Mouse (Mus musculus) large intestine, adult 2 months (tissue): ENCODE measurements around the gene Armc2. TPM values are rescaled to one million over a fixed set of nuclear protein-coding genes. Genes with fewer than 3 reads are reported as not detected.

Experiments
- DNase-seq: peaks from one replicate; pipeline ENCODE4 v3.0.0-alpha.2; 2012; ENCODE audit warnings: low read depth, low spot score
- WGBS: fragments of 180-500 bp; shearing (Covaris S2); methylation state at CpG from one replicate; pipeline ENCODE4 v1.1.7; 2018; 5-methylcytosine and 5-hydroxymethylcytosine counted together
- polyA plus RNA-seq: library from polyadenylated mRNA; depleted of rRNA; stranded (reverse); fragments of >200 nt; gene quantifications from 2 replicates; pipeline ENCODE4 v1.2.3, GENCODE M21; 2012

The Armc2 gene
- polyA plus RNA-seq, 1 experiment, result 0.31 TPM

GRCm38 (mm10) chr10:41932943-41933342, 85.3 kb downstream of the Armc2 start:
- no peak for DNase-seq
- 74% methylated on average over 5 of the region's 5 CpGs for WGBS

GRCm38 (mm10) chr10:41931962-41932361, 86.3 kb downstream of the Armc2 start:
- 88% methylated on average over 12 of the region's 12 CpGs for WGBS
- DNase-seq, result no peak

GRCm38 (mm10) chr10:41930966-41931365, 87.3 kb downstream of the Armc2 start:
- no peak for DNase-seq
- WGBS, result 85% methylated on average over 4 of the region's 4 CpGs

GRCm38 (mm10) chr10:41926726-41927125, 91.5 kb downstream of the Armc2 start:
- 91% methylated on average over 14 of the region's 14 CpGs for WGBS
- DNase-seq, result no peak

- WGBS, result 63% methylated on average over 8 of the region's 8 CpGs
- no peak for DNase-seq
Measured at GRCm38 (mm10) chr10:41912290-41912994, 105.8 kb downstream of the Armc2 start.

GRCm38 (mm10) chr10:41908899-41909298, 109.3 kb downstream of the Armc2 start:
- no peak for DNase-seq
- WGBS, result 83% methylated on average over 6 of the region's 6 CpGs

- WGBS, result 82% methylated on average over 4 of the region's 4 CpGs
- no peak for DNase-seq
Measured at GRCm38 (mm10) chr10:41907950-41908349, 110.3 kb downstream of the Armc2 start.

- no peak for DNase-seq
- WGBS, result 89% methylated on average over 11 of the region's 11 CpGs
Measured at GRCm38 (mm10) chr10:41907473-41907872, 110.8 kb downstream of the Armc2 start.

- 94% methylated on average over 6 of the region's 6 CpGs for WGBS
Measured at GRCm38 (mm10) chr10:41901864-41902263, 116.4 kb downstream of the Armc2 start.

GRCm38 (mm10) chr10:41901456-41901855, 116.8 kb downstream of the Armc2 start:
- WGBS, result 93% methylated on average over 8 of the region's 8 CpGs
- no peak for DNase-seq

More at GRCm38 (mm10) chr10:41901864-41902263, 116.4 kb downstream of the Armc2 start:
- DNase-seq, result no peak

GRCm38 (mm10) chr10:41896865-41897264, 121.4 kb downstream of the Armc2 start:
- 47% methylated on average over 2 of the region's 2 CpGs for WGBS
- no peak for DNase-seq

- DNase-seq, result no peak
Measured at GRCm38 (mm10) chr10:41896425-41896824, 121.8 kb downstream of the Armc2 start.

GRCm38 (mm10) chr10:41893433-41894411, 124.5 kb downstream of the Armc2 start:
- 19% methylated on average over 4 of the region's 4 CpGs for WGBS
- no peak for DNase-seq

- WGBS, result 88% methylated on average over 4 of the region's 4 CpGs
- no peak for DNase-seq
Measured at GRCm38 (mm10) chr10:41891312-41891711, 126.9 kb downstream of the Armc2 start.

GRCm38 (mm10) chr10:41890537-41890936, 127.7 kb downstream of the Armc2 start:
- DNase-seq, result no peak

GRCm38 (mm10) chr10:41889566-41889965, 128.7 kb downstream of the Armc2 start:
- 89% methylated on average over 5 of the region's 5 CpGs for WGBS
- DNase-seq, result no peak

GRCm38 (mm10) chr10:41888365-41888941, 129.8 kb downstream of the Armc2 start:
- 24% methylated on average over 4 of the region's 4 CpGs for WGBS
- DNase-seq, result no peak

- no peak for DNase-seq
- 1% methylated on average over 65 of the region's 65 CpGs for WGBS
Measured at GRCm38 (mm10) chr10:41887080-41887821, 131.0 kb downstream of the Armc2 start.

- WGBS, result 67% methylated on average over 8 of the region's 8 CpGs
- no peak for DNase-seq
Measured at GRCm38 (mm10) chr10:41883741-41884575, 134.3 kb downstream of the Armc2 start.
